Mouse (Mus musculus) neural tube, embryonic 14.5 days (tissue): ENCODE measurements around the gene G6pc. TPM values are rescaled to one million over a fixed set of nuclear protein-coding genes. Genes with fewer than 3 reads are reported as not detected.

Experiments used
- ATAC-seq: fragments of 200-750 bp; cut with Nextera tagmentation; 2 replicates; pipeline ENCODE4 v1.8.0; 2017; ENCODE audit warnings: low read depth, mild to moderate bottlenecking, moderate TSS enrichment, moderate library complexity
- H3K27ac ChIP-seq: fragments of 300-500 bp; sonication (generic); 2 replicates; pipeline ENCODE4 v1.5.1; 2014; ENCODE audit warnings: low read depth, mild to moderate bottlenecking, control low read depth, low read length, moderate library complexity, mixed read lengths
- H3K27me3 ChIP-seq: fragments of 300-500 bp; sonication (generic); 2 replicates; pipeline ENCODE4 v1.6.1; 2014; ENCODE audit warnings: low read length; ENCODE audit not compliant: control insufficient read depth, insufficient read depth
- H3K36me3 ChIP-seq: fragments of 300-500 bp; sonication (generic); 2 replicates; pipeline ENCODE4 v1.6.1; 2014; ENCODE audit warnings: low read length, mixed read lengths; ENCODE audit not compliant: control insufficient read depth, insufficient read depth
- H3K4me1 ChIP-seq: fragments of 300-500 bp; sonication (generic); 2 replicates; pipeline ENCODE4 v1.6.1; 2014; ENCODE audit warnings: low read length; ENCODE audit not compliant: control insufficient read depth, insufficient read depth
- H3K4me2 ChIP-seq: fragments of 300-500 bp; sonication (generic); 2 replicates; pipeline ENCODE4 v1.6.1; 2014; ENCODE audit warnings: mild to moderate bottlenecking, low read depth, low read length, control low read depth
- H3K4me3 ChIP-seq: fragments of 300-500 bp; sonication (generic); 2 replicates; pipeline ENCODE4 v1.5.1; 2014; ENCODE audit warnings: low read depth, low read length, control low read depth, mixed read lengths
- H3K9ac ChIP-seq: fragments of 300-500 bp; sonication (generic); replicated peaks from 2 replicates; pipeline ENCODE4 v1.6.1; 2014; ENCODE audit warnings: low read depth, mild to moderate bottlenecking, control low read depth, low read length, mixed read lengths
- H3K9me3 ChIP-seq: fragments of 300-500 bp; sonication (generic); 2 replicates; pipeline ENCODE4 v1.6.1; 2016; ENCODE audit warnings: low read length; ENCODE audit not compliant: control insufficient read depth
- WGBS: fragments of 180-500 bp; shearing (Covaris S2); extraction: QIAGEN DNeasy Blood & Tissue Kit; methylation state at CpG from one replicate; pipeline ENCODE4 v1.1.7; 2014; 5-methylcytosine and 5-hydroxymethylcytosine counted together
- polyA plus RNA-seq: library from polyadenylated mRNA; unstranded; fragments of >200 nt; fragmentation: Nextera tagmentation; extraction: Ambion mirVana; gene quantifications from 2 replicates; pipeline ENCODE4 v1.2.1, GENCODE M21; 2014

G6pc gene
- polyA plus RNA-seq, 1 experiment from 2014 or later = not detected

GRCm38 (mm10) chr11:101332537-101332936 is 34.8 kb upstream of the G6pc start:
- H3K4me1 ChIP-seq = peaks cover 2% of the 10 kb centered on the region; the same call in 1 of the 2 replicates
- no peaks in the 10 kb centered on the region for H3K27me3 ChIP-seq
- H3K9ac ChIP-seq = no peak overlapping the region
- no peak overlapping the region for H3K4me3 ChIP-seq
- WGBS = 89% methylated on average over 3 of the region's 3 CpGs
- no peaks in the 10 kb centered on the region for H3K9me3 ChIP-seq
- H3K4me2 ChIP-seq = no peak overlapping the region
- no peak overlapping the region for H3K27ac ChIP-seq
- no peaks in the 10 kb centered on the region for H3K36me3 ChIP-seq
- ATAC-seq = no peak

- WGBS = 29% methylated on average over 10 of the region's 10 CpGs
- no peak for ATAC-seq
- no peak overlapping the region for H3K9ac ChIP-seq
- no peak overlapping the region for H3K4me3 ChIP-seq
- peaks cover 4% of the 10 kb centered on the region; the same call in 1 of the 2 replicates for H3K4me1 ChIP-seq
- H3K27ac ChIP-seq = no peak overlapping the region
- no peak overlapping the region for H3K4me2 ChIP-seq
- no peaks in the 10 kb centered on the region for H3K36me3 ChIP-seq
- no peaks in the 10 kb centered on the region for H3K9me3 ChIP-seq
- H3K27me3 ChIP-seq = no peaks in the 10 kb centered on the region
Observed at GRCm38 (mm10) chr11:101334023-101334422, 33.3 kb upstream of the G6pc start.

GRCm38 (mm10) chr11:101334516-101334915 is 32.8 kb upstream of the G6pc start:
- H3K4me2 ChIP-seq = no peak overlapping the region
- H3K36me3 ChIP-seq = no peaks in the 10 kb centered on the region
- no peak overlapping the region for H3K27ac ChIP-seq
- WGBS = 4% methylated on average over 6 of the region's 6 CpGs
- no peak for ATAC-seq
- H3K9ac ChIP-seq = no peak overlapping the region
- H3K4me1 ChIP-seq = peaks cover 4% of the 10 kb centered on the region; the same call in 1 of the 2 replicates
- no peak overlapping the region for H3K4me3 ChIP-seq
- H3K27me3 ChIP-seq = no peaks in the 10 kb centered on the region
- H3K9me3 ChIP-seq = no peaks in the 10 kb centered on the region

- Histone ChIP-seq H3K4me2 (no peak overlapping the region), H3K9ac (no peak overlapping the region), H3K4me3 (no peak overlapping the region), H3K27ac (no peak overlapping the region), H3K4me1 (peaks cover 4% of the 10 kb centered on the region; the same call in 1 of the 2 replicates), H3K27me3 (no peaks in the 10 kb centered on the region), H3K36me3 (no peaks in the 10 kb centered on the region), H3K9me3 (no peaks in the 10 kb centered on the region)
- WGBS = 86% methylated on average over 9 of the region's 9 CpGs
- no peak for ATAC-seq
Observed at GRCm38 (mm10) chr11:101335685-101336084, 31.7 kb upstream of the G6pc start.

- 3% methylated on average over 9 of the region's 9 CpGs for WGBS
- H3K4me1 ChIP-seq = peaks cover 4% of the 10 kb centered on the region; the same call in 1 of the 2 replicates
- H3K9ac ChIP-seq = peak overlapping the region; percentile 8; the same call in 1 of the 2 replicates
- H3K9me3 ChIP-seq = no peaks in the 10 kb centered on the region
- H3K36me3 ChIP-seq = no peaks in the 10 kb centered on the region
- peak; percentile 81 for ATAC-seq
- peak overlapping the region; percentile 16; the same call in 1 of the 2 replicates for H3K27ac ChIP-seq
- H3K4me2 ChIP-seq = peak overlapping the region; percentile 47
- H3K27me3 ChIP-seq = no peaks in the 10 kb centered on the region
- H3K4me3 ChIP-seq = peak overlapping the region; percentile 20
Observed at GRCm38 (mm10) chr11:101338123-101338760, 29.1 kb upstream of the G6pc start.

- 76% methylated on average over 10 of the region's 10 CpGs for WGBS
Observed at GRCm38 (mm10) chr11:101347083-101347775, 20.1 kb upstream of the G6pc start.

GRCm38 (mm10) chr11:101348774-101349173 is 18.6 kb upstream of the G6pc start:
- H3K4me1 ChIP-seq = no peaks in the 10 kb centered on the region
- WGBS = 73% methylated on average over 7 of the region's 7 CpGs
- no peaks in the 10 kb centered on the region for H3K9me3 ChIP-seq

More at GRCm38 (mm10) chr11:101347083-101347775, 20.1 kb upstream of the G6pc start:
- no peaks in the 10 kb centered on the region for H3K27me3 ChIP-seq
- H3K27ac ChIP-seq = no peak overlapping the region
- H3K9me3 ChIP-seq = no peaks in the 10 kb centered on the region
- H3K36me3 ChIP-seq = no peaks in the 10 kb centered on the region
- no peak overlapping the region for H3K9ac ChIP-seq
- no peak overlapping the region for H3K4me2 ChIP-seq
- no peaks in the 10 kb centered on the region for H3K4me1 ChIP-seq
- ATAC-seq = no peak
- no peak overlapping the region for H3K4me3 ChIP-seq

GRCm38 (mm10) chr11:101349216-101349615 is 18.1 kb upstream of the G6pc start:
- H3K27me3 ChIP-seq = no peaks in the 10 kb centered on the region
- H3K4me1 ChIP-seq = no peaks in the 10 kb centered on the region
- no peaks in the 10 kb centered on the region for H3K36me3 ChIP-seq
- no peak for ATAC-seq
- no peak overlapping the region for H3K9ac ChIP-seq
- no peak overlapping the region for H3K27ac ChIP-seq
- H3K4me2 ChIP-seq = no peak overlapping the region
- no peak overlapping the region for H3K4me3 ChIP-seq
- H3K9me3 ChIP-seq = no peaks in the 10 kb centered on the region
- WGBS = 89% methylated on average over 3 of the region's 3 CpGs

More at GRCm38 (mm10) chr11:101348774-101349173, 18.6 kb upstream of the G6pc start:
- H3K4me2 ChIP-seq = no peak overlapping the region
- no peak overlapping the region for H3K27ac ChIP-seq
- no peaks in the 10 kb centered on the region for H3K36me3 ChIP-seq
- no peaks in the 10 kb centered on the region for H3K27me3 ChIP-seq
- H3K4me3 ChIP-seq = no peak overlapping the region
- ATAC-seq = no peak
- no peak overlapping the region for H3K9ac ChIP-seq

GRCm38 (mm10) chr11:101351100-101351720 is 16.2 kb upstream of the G6pc start:
- Histone ChIP-seq H3K9ac (no peak overlapping the region), H3K4me2 (no peak overlapping the region), H3K4me1 (no peaks in the 10 kb centered on the region), H3K27me3 (no peaks in the 10 kb centered on the region), H3K36me3 (no peaks in the 10 kb centered on the region), H3K4me3 (no peak overlapping the region), H3K9me3 (no peaks in the 10 kb centered on the region), H3K27ac (no peak overlapping the region)
- ATAC-seq = no peak
- WGBS = 74% methylated on average over 11 of the region's 11 CpGs
